Mouse (Mus musculus): ENCODE measurements around the gene Ets2.

- no peak for TF ChIP-seq CTCF (IDR thresholded peaks at IDR 0.05; ENCODE audit: borderline replicate concordance, insufficient read depth, low read length)
- no peak for TF ChIP-seq POLR2A (IDR thresholded peaks at IDR 0.05; ENCODE audit: low read depth, low read length)
These were observed 34.2 kb downstream of the Ets2 start for GRCm38 (mm10) chr16:95736059-95736458.
